Mouse (Mus musculus) erythroblast, embryonic 14.5 days (primary cell): ENCODE measurements around the gene Gm10153.

Source experiments
- GATA1 ChIP-seq: IDR thresholded peaks from 2 replicates; pipeline ENCODE4 v1.6.1; 2012; ENCODE audit warnings: low read length, inconsistent platforms, mixed read lengths
- TAL1 ChIP-seq: IDR thresholded peaks from 3 replicates; pipeline ENCODE4 v1.6.1; 2012; ENCODE audit warnings: low read length, inconsistent platforms, mixed read lengths

- TF ChIP-seq GATA1 (no peak), TAL1 (no peak)
Observed at GRCm38 (mm10) chr7:142178685-142179084, 11.5 kb downstream of the Gm10153 start.
